Mouse (Mus musculus): ENCODE data around the gene Sertad1. TPM values are rescaled to one million over a fixed set of nuclear protein-coding genes. Genes with fewer than 3 reads are reported as not detected.

Sertad1 gene
- 50.7 and 56.1 TPM in 2 replicates for polyA plus RNA-seq (2012; rRNA removed)

DNA sequence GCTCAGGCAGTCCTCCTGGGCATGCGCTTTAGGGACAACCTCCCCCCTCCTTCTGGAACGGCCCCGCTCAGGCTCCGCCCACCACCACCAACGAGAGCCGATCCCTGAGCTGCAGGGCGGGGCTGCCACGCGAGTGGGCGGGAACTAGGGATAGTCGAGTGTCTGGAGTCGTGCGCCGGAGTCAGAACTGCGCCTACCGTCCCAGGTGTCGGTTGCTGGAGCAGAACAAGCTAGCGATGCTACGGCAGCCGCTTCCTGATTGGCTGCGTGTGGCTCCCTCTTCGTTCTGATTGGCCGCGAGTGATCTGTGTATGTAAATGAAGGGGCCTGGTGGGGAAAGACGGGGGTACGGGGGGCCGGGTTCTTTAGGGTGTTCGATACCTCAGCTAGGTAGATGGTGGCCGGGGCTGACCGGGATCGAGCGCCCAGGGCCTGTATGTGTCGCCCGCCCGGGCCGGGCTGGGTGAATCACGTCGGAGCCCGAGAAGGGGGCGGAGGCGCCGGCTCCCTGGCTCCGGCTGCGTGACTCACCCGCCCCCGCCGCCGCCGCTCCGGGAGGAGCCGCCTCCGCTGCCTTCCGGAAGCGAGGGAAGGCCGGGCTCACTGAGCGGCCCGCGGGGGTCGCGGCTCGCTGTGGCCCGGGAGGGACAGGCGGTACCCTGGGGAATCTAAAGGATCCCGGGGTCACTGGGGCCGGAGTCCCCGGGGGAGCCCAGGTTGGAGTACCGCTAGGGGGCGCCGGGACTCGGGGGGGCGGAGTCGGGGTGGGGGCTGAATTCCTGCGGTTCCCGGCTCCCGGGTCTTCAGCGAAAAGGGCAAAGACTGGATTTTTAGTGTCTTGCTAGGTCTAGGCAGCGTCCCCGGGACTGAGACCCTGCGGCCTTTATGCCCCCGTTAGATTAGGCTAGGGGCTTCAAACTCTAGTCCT lies at the start of gene Sertad1:
Gene Sertad1 (plus strand): TSS at position 141 of the 928 bp plus-strand sequence.
- Histone ChIP-seq H3K4me3 (replicated peaks; ENCODE audit: extremely low read depth, low read depth, low read length) (peak within 1 kb of the TSS; percentile 83), H3K4me1 (ENCODE audit: control insufficient read depth, insufficient read depth, low read length) (peaks cover 19% of the 10 kb centered on the region)
- WGBS, result under 1% methylated on average over 80 of the region's 80 CpGs
- peak; percentile 100 for DNase-seq
- no peak for TF ChIP-seq CTCF (IDR thresholded peaks at IDR 0.05; ENCODE audit: insufficient read depth, low read length)
- TF ChIP-seq POLR2A (IDR thresholded peaks at IDR 0.05; ENCODE audit: borderline replicate concordance, extremely low read depth, low read depth, low read length), result peak; percentile 100

GRCm38 (mm10) chr7:27437544-27437943 lies 49.2 kb upstream of the Sertad1 start:
- H3K4me3 ChIP-seq (replicated peaks; ENCODE audit: extremely low read depth, low read depth, low read length), result no peak overlapping the region
- WGBS, result 57% methylated on average over 5 of the region's 5 CpGs
- TF ChIP-seq CTCF (IDR thresholded peaks at IDR 0.05; ENCODE audit: insufficient read depth, low read length) (peak; percentile 76), POLR2A (IDR thresholded peaks at IDR 0.05; ENCODE audit: borderline replicate concordance, extremely low read depth, low read depth, low read length) (no peak)
- H3K4me1 ChIP-seq (ENCODE audit: control insufficient read depth, insufficient read depth, low read length), result no peaks in the 10 kb centered on the region
- DNase-seq, result peak; percentile 20

- Histone ChIP-seq H3K4me3 (replicated peaks; ENCODE audit: extremely low read depth, low read depth, low read length) (no peak overlapping the region), H3K4me1 (ENCODE audit: control insufficient read depth, insufficient read depth, low read length) (no peaks in the 10 kb centered on the region)
- no peak for DNase-seq
- TF ChIP-seq CTCF (IDR thresholded peaks at IDR 0.05; ENCODE audit: insufficient read depth, low read length) (no peak), POLR2A (IDR thresholded peaks at IDR 0.05; ENCODE audit: borderline replicate concordance, extremely low read depth, low read depth, low read length) (no peak)
- WGBS, result 74% methylated on average over 4 of the region's 4 CpGs
Observed at GRCm38 (mm10) chr7:27440014-27440413, 46.7 kb upstream of the Sertad1 start.

GRCm38 (mm10) chr7:27446051-27446450 lies 40.7 kb upstream of the Sertad1 start:
- H3K4me1 ChIP-seq (ENCODE audit: control insufficient read depth, insufficient read depth, low read length), result peaks cover 9% of the 10 kb centered on the region; the same call in 1 of the 2 replicates

DNA sequence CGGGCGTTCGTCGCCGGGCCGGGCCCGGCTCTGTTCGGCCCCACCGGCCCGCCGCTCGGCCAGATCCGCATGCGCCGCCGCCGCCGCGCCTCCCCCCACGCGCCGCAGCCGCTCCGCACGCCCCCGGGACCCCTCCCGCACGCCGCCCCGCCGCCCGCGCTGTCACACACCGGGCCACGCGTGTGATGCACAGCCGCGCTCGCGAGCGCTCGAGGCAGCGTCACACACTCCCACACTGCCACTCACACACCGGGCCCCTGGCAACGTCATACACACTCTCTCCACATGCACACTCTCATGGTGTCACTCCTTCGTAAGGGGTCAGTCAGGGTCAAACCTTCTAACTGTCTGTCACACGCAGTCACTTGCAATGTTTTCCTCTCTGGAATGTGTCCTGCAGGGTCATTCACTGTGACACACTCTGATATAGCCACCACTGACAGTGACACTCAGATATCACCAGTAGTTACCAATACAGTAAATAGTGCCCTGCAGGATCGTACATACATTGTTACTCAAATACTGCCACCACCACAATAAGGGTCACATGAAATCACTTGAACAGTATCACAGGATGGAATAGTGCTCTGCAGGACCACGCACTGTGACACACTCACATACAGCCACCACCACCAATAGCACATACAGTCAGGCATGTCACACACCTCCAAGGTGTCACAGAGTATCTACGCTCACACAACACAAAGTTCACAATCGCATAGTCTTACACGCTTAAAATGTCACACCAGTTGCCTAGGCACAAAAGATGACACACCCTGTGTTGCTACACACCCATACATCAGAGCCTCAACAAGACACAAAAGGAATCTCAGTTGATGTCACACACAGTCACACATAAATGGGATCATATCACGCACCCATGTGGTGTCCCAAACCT lies 39.9 kb upstream of the Sertad1 start:
- no peak for TF ChIP-seq POLR2A (IDR thresholded peaks at IDR 0.05; ENCODE audit: borderline replicate concordance, extremely low read depth, low read depth, low read length)
- Histone ChIP-seq H3K4me3 (replicated peaks; ENCODE audit: extremely low read depth, low read depth, low read length) (no peak overlapping the region), H3K4me1 (ENCODE audit: control insufficient read depth, insufficient read depth, low read length) (peaks cover 9% of the 10 kb centered on the region; the same call in 1 of the 2 replicates)
- 6% methylated on average over 53 of the region's 53 CpGs for WGBS
- DNase-seq, result peak; percentile 15

More at GRCm38 (mm10) chr7:27446051-27446450, 40.7 kb upstream of the Sertad1 start:
- DNase-seq, result no peak
- no peak for TF ChIP-seq CTCF (IDR thresholded peaks at IDR 0.05; ENCODE audit: insufficient read depth, low read length)
- TF ChIP-seq POLR2A (IDR thresholded peaks at IDR 0.05; ENCODE audit: borderline replicate concordance, extremely low read depth, low read depth, low read length), result no peak
- WGBS, result 18% methylated on average over 18 of the region's 18 CpGs
- H3K4me3 ChIP-seq (replicated peaks; ENCODE audit: extremely low read depth, low read depth, low read length), result no peak overlapping the region

DNA sequence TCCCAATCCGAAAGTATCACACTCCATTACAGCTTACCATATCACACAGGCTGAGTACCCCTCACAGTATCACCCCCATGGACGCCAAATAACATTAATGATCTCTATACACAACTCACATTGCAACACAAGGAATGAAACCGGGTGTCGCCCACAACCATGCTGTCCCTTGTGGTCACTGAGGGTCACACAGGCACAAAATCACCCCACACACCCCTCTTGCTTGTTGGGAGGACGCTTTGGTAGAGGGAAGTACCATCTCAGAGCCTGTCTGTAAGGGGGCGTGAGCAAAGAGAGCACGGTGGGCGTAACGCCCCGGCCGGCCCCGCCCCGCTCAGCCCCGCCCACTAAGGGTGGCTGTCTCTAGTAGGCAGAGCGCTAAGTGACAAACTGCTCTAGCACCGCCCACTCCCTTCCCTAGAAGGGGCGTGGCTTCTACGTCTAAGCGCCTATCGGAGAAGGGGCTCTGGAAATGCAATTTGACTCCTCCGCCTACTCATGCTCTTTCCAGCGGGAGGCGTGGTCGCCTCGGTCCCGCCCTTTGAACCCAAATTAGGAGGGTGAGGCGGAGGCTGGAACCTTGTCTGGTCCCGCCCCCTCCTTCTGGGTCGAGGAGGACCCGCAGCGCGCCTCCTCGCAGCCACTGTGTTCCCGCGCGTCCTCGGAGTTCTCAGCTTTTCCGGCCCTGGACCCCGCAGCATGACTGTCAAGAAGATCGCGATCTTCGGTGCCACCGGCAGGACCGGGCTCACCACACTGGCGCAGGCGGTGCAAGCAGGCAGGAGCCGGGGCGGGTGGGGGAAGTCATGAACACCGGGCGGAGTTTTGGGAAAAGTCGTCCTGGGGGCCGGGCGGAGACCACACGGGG lies 39.1 kb upstream of the Sertad1 start, which contains the start of the genes Sptbn4 and Blvrb:
Gene Sptbn4 (minus strand): TSS at position 268 of the 868 bp plus-strand sequence.
Gene Blvrb (plus strand): TSS at position 560 of the 868 bp plus-strand sequence.
- DNase-seq, result peak; percentile 96
- Histone ChIP-seq H3K4me1 (ENCODE audit: control insufficient read depth, insufficient read depth, low read length) (peaks cover 9% of the 10 kb centered on the region; the same call in 1 of the 2 replicates), H3K4me3 (replicated peaks; ENCODE audit: extremely low read depth, low read depth, low read length) (peak within 1 kb of the TSS; percentile 88)
- 2% methylated on average over 54 of the region's 54 CpGs for WGBS
- no peak for TF ChIP-seq CTCF (IDR thresholded peaks at IDR 0.05; ENCODE audit: insufficient read depth, low read length)
- peak; percentile 76; the same call in 1 of the 2 replicates for TF ChIP-seq POLR2A (IDR thresholded peaks at IDR 0.05; ENCODE audit: borderline replicate concordance, extremely low read depth, low read depth, low read length)

- WGBS, result 48% methylated on average over 15 of the region's 15 CpGs
- Histone ChIP-seq H3K4me1 (ENCODE audit: control insufficient read depth, insufficient read depth, low read length) (peaks cover 9% of the 10 kb centered on the region; the same call in 1 of the 2 replicates), H3K4me3 (replicated peaks; ENCODE audit: extremely low read depth, low read depth, low read length) (peak overlapping the region; percentile 88)
- TF ChIP-seq CTCF (IDR thresholded peaks at IDR 0.05; ENCODE audit: insufficient read depth, low read length) (no peak), POLR2A (IDR thresholded peaks at IDR 0.05; ENCODE audit: borderline replicate concordance, extremely low read depth, low read depth, low read length) (no peak)
- DNase-seq, result peak; percentile 32
Observed at GRCm38 (mm10) chr7:27448421-27449206, 38.1 kb upstream of the Sertad1 start.

Data from lung, adult 2 months (tissue).